Mouse (Mus musculus) heart, embryonic 11.5 days (tissue): Measurements from ENCODE around the gene Samd8. TPM values are rescaled to one million over a fixed set of nuclear protein-coding genes. Genes with fewer than 3 reads are reported as not detected.
A peak's percentile ranks its signal among the peaks of the same experiment; 100 is the strongest.

ENCODE experiments used
- ATAC-seq: fragments of 200-750 bp; cut with Nextera tagmentation; replicated peaks from 2 replicates; pipeline ENCODE4 v1.8.0; 2017; ENCODE audit warnings: moderate library complexity; ENCODE audit not compliant: insufficient number of reproducible peaks, low FRiP score, low TSS enrichment
- H3K27ac ChIP-seq: fragments of 300-500 bp; sonication (generic); 2 replicates; pipeline ENCODE4 v1.5.1; 2014; ENCODE audit warnings: mild to moderate bottlenecking, low read depth, low read length
- H3K27me3 ChIP-seq: fragments of 300-500 bp; sonication (generic); 2 replicates; pipeline ENCODE4 v1.6.1; 2014; ENCODE audit warnings: mild to moderate bottlenecking, low read length, mixed read lengths; ENCODE audit not compliant: control insufficient read depth, insufficient read depth
- H3K36me3 ChIP-seq: fragments of 300-500 bp; sonication (generic); 2 replicates; pipeline ENCODE4 v1.6.1; 2014; ENCODE audit warnings: mild to moderate bottlenecking, low read length, moderate library complexity, mixed read lengths; ENCODE audit not compliant: control insufficient read depth, insufficient read depth
- H3K4me1 ChIP-seq: fragments of 300-500 bp; sonication (generic); 2 replicates; pipeline ENCODE4 v1.6.1; 2014; ENCODE audit warnings: low read length; ENCODE audit not compliant: control insufficient read depth, insufficient read depth
- H3K4me2 ChIP-seq: fragments of 300-500 bp; sonication (generic); 2 replicates; pipeline ENCODE4 v1.6.1; 2014; ENCODE audit warnings: mild to moderate bottlenecking, moderate library complexity
- H3K4me3 ChIP-seq: fragments of 300-500 bp; sonication (generic); 2 replicates; pipeline ENCODE4 v1.5.1; 2014; ENCODE audit warnings: low read depth, low read length
- H3K9ac ChIP-seq: fragments of 300-500 bp; sonication (generic); 2 replicates; pipeline ENCODE4 v1.6.1; 2014; ENCODE audit warnings: mild to moderate bottlenecking, low read depth, low read length, moderate library complexity
- H3K9me3 ChIP-seq: fragments of 300-500 bp; sonication (generic); replicated peaks from 2 replicates; pipeline ENCODE4 v1.6.1; 2016; ENCODE audit warnings: low read length; ENCODE audit not compliant: control insufficient read depth
- WGBS: fragments of 180-500 bp; shearing (Covaris S2); extraction: QIAGEN DNeasy Blood & Tissue Kit; methylation state at CpG from one replicate; pipeline ENCODE4 v1.1.7; 2014; ENCODE audit not compliant: insufficient replicate concordance; 5-methylcytosine and 5-hydroxymethylcytosine counted together
- polyA plus RNA-seq: library from polyadenylated mRNA; unstranded; fragments of >200 nt; fragmentation: Nextera tagmentation; extraction: Ambion mirVana; gene quantifications from 2 replicates; pipeline ENCODE4 v1.2.1, GENCODE M21; 2014

Gene Samd8
- 10.8 TPM in 2 replicates for polyA plus RNA-seq

DNA sequence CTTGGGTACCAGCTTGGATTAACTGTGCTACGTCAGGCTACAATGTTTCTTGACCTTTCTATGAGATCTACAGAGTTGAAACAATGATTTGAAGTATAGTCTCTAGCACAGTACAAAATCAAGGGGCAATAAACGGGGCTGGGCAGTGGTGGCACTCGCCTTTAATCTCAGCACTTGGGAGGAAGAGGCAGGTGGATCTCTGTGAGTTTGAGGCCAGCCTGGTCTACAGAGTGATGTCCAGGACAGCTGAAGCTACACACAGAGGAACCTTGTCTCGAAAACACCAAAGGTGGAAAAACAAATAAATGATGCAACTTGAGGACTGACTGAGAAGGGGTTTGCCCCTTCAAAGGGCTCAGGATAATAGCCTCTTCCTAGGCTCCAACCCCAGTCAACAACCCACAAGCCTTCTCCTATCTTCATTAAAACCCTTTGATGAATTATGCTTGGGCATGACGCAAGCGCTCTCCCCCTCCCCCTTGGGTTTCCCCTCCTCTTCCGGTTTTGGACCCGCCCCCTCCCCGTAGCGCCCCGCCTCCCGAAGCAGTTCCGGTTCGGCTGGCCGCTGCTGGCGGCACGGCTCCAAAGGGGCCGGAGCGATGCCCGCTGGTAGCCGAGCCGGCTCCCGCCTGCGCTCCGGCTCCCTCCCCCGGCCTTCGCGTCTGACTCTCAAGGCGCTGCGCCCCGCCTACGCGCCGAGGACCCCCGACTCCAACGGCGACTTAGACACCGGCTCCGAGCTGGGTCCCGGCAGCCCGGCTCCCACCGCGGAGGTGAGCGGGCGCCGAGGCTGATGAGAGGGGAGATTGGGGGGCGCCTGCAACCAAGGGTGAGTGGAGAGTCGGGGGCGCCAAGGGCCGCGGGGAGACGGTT is at the start of gene Samd8:
TSS of gene Samd8 (plus strand) at position 524 of the 873 bp plus-strand sequence.
- peak within 1 kb of the TSS; percentile 82 for H3K4me2 ChIP-seq
- H3K27ac ChIP-seq = peak within 1 kb of the TSS; percentile 71
- H3K27me3 ChIP-seq = no peaks in the 10 kb centered on the region
- H3K9me3 ChIP-seq = no peaks in the 10 kb centered on the region
- H3K36me3 ChIP-seq = no peaks in the 10 kb centered on the region
- H3K9ac ChIP-seq = peak within 1 kb of the TSS; percentile 83
- 7% methylated on average over 46 of the region's 52 CpGs for WGBS
- ATAC-seq = peak; percentile 85
- H3K4me1 ChIP-seq = peaks cover 7% of the 10 kb centered on the region; the same call in 1 of the 2 replicates
- H3K4me3 ChIP-seq = peak within 1 kb of the TSS; percentile 84

DNA sequence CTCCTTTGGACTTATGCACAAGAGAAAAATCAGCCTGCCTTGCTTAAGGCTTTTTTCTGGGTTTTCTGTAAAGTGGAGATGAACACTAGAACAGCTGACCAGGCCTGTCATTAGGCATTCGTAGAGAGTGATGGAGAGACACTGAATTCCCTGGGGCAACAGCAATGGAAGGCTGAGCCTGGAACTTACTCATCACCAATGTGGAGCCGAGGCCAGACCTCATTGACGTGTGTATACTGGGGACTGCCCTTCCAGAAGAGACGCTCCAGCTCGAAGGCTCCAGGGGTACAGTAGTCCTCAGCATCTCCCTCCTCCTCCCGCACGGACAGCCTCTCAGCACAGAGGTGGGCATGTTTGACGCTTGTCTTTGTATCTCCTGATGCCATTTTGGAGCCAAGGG is 47.6 kb upstream of the Samd8 start:
- H3K4me3 ChIP-seq = no peak overlapping the region
- 0 out of 2 replicates have a peak overlapping the region, but pooled peaks have one; percentile 22 for H3K4me2 ChIP-seq
- peaks cover 23% of the 10 kb centered on the region for H3K4me1 ChIP-seq
- H3K9ac ChIP-seq = no peak overlapping the region
- H3K36me3 ChIP-seq = no peaks in the 10 kb centered on the region
- no peaks in the 10 kb centered on the region for H3K27me3 ChIP-seq
- WGBS = 71% methylated on average over 8 of the region's 8 CpGs
- no peak overlapping the region for H3K27ac ChIP-seq
- no peaks in the 10 kb centered on the region for H3K9me3 ChIP-seq
- ATAC-seq = 0 out of 2 replicates have a peak, but pooled peaks have one; percentile 18

DNA sequence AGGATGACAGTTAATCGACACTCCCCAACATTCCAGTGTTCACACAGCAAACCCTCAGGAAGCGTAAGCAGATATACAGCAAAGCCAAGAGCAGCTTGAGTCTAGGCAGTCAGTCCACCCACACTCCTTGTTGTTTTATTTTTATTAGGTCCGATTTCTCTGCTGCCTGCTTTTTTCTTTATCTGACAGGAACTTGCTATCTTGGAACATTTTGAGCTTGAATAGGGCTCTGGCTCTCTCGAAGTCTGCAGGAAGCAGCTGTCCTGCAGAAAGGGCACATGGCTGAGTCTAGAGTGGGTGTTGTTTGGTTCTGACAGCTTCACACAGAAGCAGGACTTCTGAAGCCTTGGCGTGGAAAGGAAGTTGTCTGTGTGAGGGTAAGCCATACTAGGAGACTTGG is 47.1 kb upstream of the Samd8 start:
- no peak overlapping the region for H3K9ac ChIP-seq
- peak; percentile 54 for ATAC-seq
- no peaks in the 10 kb centered on the region for H3K36me3 ChIP-seq
- H3K27ac ChIP-seq = peak overlapping the region; percentile 10; the same call in 1 of the 2 replicates
- H3K4me2 ChIP-seq = peak overlapping the region; percentile 22; the same call in 1 of the 2 replicates
- H3K4me1 ChIP-seq = peaks cover 23% of the 10 kb centered on the region
- WGBS = 25% methylated on average over 5 of the region's 5 CpGs
- no peak overlapping the region for H3K4me3 ChIP-seq
- H3K27me3 ChIP-seq = no peaks in the 10 kb centered on the region
- H3K9me3 ChIP-seq = no peaks in the 10 kb centered on the region

DNA sequence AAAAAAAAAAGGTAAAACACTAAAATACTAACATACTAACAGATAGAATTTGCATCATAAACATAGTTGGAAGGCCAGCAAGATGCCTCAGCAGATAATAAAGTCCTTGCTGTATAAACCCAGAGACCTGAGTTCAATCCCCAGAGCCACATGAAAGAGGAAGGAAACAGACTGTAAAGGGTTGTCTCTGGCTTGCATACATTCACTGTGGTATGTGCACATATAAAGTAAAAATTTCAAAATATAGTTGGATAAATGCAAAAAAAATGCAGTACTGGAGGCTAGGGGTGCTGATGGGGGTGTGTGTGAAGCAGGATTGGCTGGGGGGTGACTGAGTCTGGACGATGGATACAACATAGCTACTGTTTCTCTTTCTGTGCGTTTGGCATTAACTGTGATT is 44.9 kb upstream of the Samd8 start:
- Histone ChIP-seq H3K36me3 (no peaks in the 10 kb centered on the region), H3K4me3 (no peak overlapping the region), H3K4me2 (no peak overlapping the region), H3K9ac (no peak overlapping the region), H3K27ac (no peak overlapping the region), H3K4me1 (peaks cover 27% of the 10 kb centered on the region), H3K27me3 (no peaks in the 10 kb centered on the region), H3K9me3 (no peaks in the 10 kb centered on the region)
- WGBS = 79% methylated on average over 2 of the region's 2 CpGs
- no peak for ATAC-seq

DNA sequence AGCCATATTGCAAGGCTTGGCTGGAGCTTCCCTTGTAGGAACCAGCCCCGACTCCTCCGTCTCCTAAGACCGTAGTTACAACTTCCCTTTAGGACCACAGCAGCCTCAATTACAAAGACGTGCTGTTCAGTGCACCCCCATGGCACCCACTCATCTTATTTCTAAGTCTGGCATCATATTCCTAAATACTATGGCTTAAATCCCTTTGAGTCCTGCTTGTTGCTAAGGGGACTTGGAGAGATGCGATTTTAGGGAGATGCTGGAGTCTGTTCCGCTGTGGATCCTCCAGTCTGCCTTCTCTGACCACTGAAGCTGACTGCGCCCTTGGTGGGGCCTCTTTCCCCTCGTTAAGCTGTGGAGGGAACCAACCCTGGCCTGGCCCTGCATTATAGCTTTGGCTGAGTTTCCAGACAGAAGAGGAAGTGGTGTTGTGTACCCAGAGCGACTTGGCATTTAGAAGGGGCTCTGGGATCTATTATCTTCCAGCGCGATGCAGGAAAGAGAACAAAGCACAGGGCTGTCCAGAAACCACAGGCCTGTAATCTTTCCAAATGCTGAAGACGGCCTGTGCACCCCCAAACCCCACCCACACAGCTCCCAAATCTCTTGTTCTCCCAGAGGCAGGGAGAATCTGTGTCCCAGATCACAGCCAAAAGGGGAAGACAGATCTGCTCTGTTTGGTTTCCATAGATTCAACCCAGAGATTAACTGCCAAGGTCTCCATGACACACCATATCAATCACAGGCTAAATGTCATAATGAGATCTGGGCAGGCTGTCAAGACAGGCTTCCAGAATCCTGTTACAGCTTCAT is 43.4 kb upstream of the Samd8 start:
- Histone ChIP-seq H3K9me3 (no peaks in the 10 kb centered on the region), H3K27me3 (no peaks in the 10 kb centered on the region), H3K4me1 (peaks cover 27% of the 10 kb centered on the region), H3K4me2 (no peak overlapping the region), H3K9ac (no peak overlapping the region), H3K36me3 (no peaks in the 10 kb centered on the region), H3K27ac (peak overlapping the region; percentile 66), H3K4me3 (no peak overlapping the region)
- ATAC-seq = peak; percentile 33; the same call in 1 of the 2 replicates
- WGBS = 46% methylated on average over 12 of the region's 12 CpGs

DNA sequence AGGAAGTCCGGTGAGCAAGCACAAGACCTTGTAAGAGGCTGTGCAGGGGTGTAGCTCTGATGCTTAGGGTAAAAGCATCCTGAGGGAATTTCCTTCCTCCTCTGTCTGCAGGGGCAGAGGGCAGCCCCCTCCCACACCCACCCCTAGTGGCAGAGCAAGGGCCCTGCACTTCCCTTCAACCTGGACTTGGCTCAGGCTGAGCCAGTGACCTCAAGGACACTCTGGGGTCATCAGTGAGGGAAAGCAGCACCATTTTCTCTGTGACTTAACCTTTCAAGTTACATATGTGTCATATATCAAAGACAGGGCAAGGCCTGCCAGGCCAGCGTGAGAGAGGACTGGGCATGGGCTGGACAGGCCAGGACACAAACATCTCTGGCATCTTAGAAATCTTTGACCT is 40.8 kb upstream of the Samd8 start:
- ATAC-seq = no peak
- Histone ChIP-seq H3K36me3 (no peaks in the 10 kb centered on the region), H3K27me3 (no peaks in the 10 kb centered on the region; the same call in 1 of the 2 replicates), H3K9me3 (no peaks in the 10 kb centered on the region), H3K4me3 (no peak overlapping the region), H3K4me1 (peaks cover 12% of the 10 kb centered on the region), H3K4me2 (no peak overlapping the region), H3K27ac (no peak overlapping the region), H3K9ac (no peak overlapping the region)
- 48% methylated on average over 2 of the region's 2 CpGs for WGBS

DNA sequence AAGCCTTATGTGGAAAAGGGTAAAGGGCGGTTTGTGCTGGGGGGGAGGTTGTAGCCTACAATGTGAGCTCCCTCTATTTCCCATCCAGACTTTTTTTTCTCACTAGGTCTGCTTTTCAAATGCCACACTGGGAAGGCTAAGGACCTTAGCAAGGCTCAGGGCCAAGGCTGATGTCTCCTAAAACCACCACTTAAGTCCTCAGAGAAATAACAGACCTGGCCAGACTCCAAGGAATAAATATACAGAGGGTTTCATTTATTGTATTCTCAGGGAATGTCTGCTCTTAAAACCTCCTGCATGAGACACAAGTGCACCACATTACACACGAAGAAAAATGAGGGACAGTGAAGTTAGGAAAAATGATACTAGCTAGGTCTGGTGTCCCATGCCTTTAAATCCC is 39.1 kb upstream of the Samd8 start:
- Histone ChIP-seq H3K9me3 (no peaks in the 10 kb centered on the region), H3K9ac (no peak overlapping the region), H3K4me1 (peaks cover 14% of the 10 kb centered on the region), H3K27me3 (no peaks in the 10 kb centered on the region; the same call in 1 of the 2 replicates), H3K27ac (no peak overlapping the region), H3K36me3 (no peaks in the 10 kb centered on the region), H3K4me2 (no peak overlapping the region), H3K4me3 (no peak overlapping the region)
- 83% methylated on average over 2 of the region's 2 CpGs for WGBS
- no peak for ATAC-seq

DNA sequence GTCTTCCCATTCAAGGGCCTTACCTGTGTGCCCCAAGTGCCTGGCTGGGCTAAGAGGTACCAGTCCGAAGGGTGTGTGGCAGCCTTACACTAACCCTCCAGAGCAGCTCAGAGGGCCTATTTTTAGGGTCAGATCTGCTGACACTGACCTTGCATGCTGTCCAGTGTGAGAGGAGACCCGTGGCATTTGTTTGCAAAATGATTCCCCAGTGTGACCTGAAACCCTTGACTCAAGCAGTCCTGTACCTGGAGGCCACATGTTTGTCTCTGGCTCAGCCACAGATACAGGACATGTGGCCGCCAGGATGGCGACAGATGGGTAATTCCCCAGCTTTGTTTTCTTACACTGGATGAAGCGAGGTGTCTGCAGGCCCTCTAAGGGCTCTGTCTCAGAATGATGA is 35.8 kb upstream of the Samd8 start, which contains the start of gene Dupd1:
TSS of gene Dupd1 (minus strand) at position 91 of the 400 bp plus-strand sequence.
- Histone ChIP-seq H3K4me1 (peaks cover 7% of the 10 kb centered on the region; the same call in 1 of the 2 replicates), H3K27ac (no peak within 1 kb of the TSS), H3K36me3 (no peaks in the 10 kb centered on the region), H3K4me2 (no peak within 1 kb of the TSS), H3K9ac (no peak within 1 kb of the TSS), H3K27me3 (no peaks in the 10 kb centered on the region; the same call in 1 of the 2 replicates), H3K9me3 (no peaks in the 10 kb centered on the region), H3K4me3 (no peak within 1 kb of the TSS)
- WGBS = 51% methylated on average over 5 of the region's 5 CpGs
- no peak for ATAC-seq
